Mouse (Mus musculus): ENCODE results near the gene Phf24. TPM values are rescaled to one million over a fixed set of nuclear protein-coding genes. Genes with fewer than 3 reads are reported as not detected.

Gene Phf24
- 0.51 and 0.73 TPM in 2 replicates for polyA plus RNA-seq (2015; fragmentation: Nextera tagmentation; extraction: Ambion mirVana)

GRCm38 (mm10) chr4:42916617-42917401 is at the start of gene Phf24:
Phf24 (plus strand) TSS chr4:42916660.

GRCm38 (mm10) chr4:42874134-42874533 is 42.3 kb upstream of the Phf24 start, which contains the start of gene Fam205c:
Fam205c (minus strand) TSS chr4:42874234.

GRCm38 (mm10) chr4:42949676-42950051 is 33.2 kb downstream of the Phf24 start, which contains the start of gene Dnajb5:
Dnajb5 (plus strand) TSS chr4:42949814.

GRCm38 (mm10) chr4:42969304-42969703 is 52.8 kb downstream of the Phf24 start, which contains the start of gene 1700022I11Rik:
1700022I11Rik (plus strand) TSS chr4:42969604.

Other genes with a start within 250 kb of the Phf24 start
- gene 4930578G10Rik, start 181.1 kb upstream of the Phf24 start, polyA plus RNA-seq (2015; fragmentation: Nextera tagmentation; extraction: Ambion mirVana), result not detected in 2 replicates
- gene Ccl19, start 160.1 kb upstream of the Phf24 start, polyA plus RNA-seq (2015; fragmentation: Nextera tagmentation; extraction: Ambion mirVana), result 0.32 and 0.60 TPM in 2 replicates
- 10.1 and 10.8 TPM in 2 replicates for gene Ccl21a, start 142.7 kb upstream of the Phf24 start, polyA plus RNA-seq (2015; fragmentation: Nextera tagmentation; extraction: Ambion mirVana)
- not detected in 2 replicates for gene Fam205a1, start 62.8 kb upstream of the Phf24 start, polyA plus RNA-seq (2015; fragmentation: Nextera tagmentation; extraction: Ambion mirVana)
- 0.04 TPM in 1 of 2 replicates, not detected in the other for gene Gm12394, start 59.9 kb upstream of the Phf24 start, polyA plus RNA-seq (2015; fragmentation: Nextera tagmentation; extraction: Ambion mirVana)
- gene Fam205c, start 42.4 kb upstream of the Phf24 start, polyA plus RNA-seq (2015; fragmentation: Nextera tagmentation; extraction: Ambion mirVana), result 0.21 TPM in 1 of 2 replicates, not detected in the other
- 16.7 and 18.6 TPM in 2 replicates for gene Dnajb5, start 33.2 kb downstream of the Phf24 start, polyA plus RNA-seq (2015; fragmentation: Nextera tagmentation; extraction: Ambion mirVana)
- gene 1700022I11Rik, start 52.9 kb downstream of the Phf24 start, polyA plus RNA-seq (2015; fragmentation: Nextera tagmentation; extraction: Ambion mirVana), result 0.32 and 0.42 TPM in 2 replicates
- gene Vcp, start 83.8 kb downstream of the Phf24 start, polyA plus RNA-seq (2015; fragmentation: Nextera tagmentation; extraction: Ambion mirVana), result 372 and 383 TPM in 2 replicates
- 3.5 and 4.0 TPM in 2 replicates for gene Fancg, start 93.8 kb downstream of the Phf24 start, polyA plus RNA-seq (2015; fragmentation: Nextera tagmentation; extraction: Ambion mirVana)
- 8.2 and 8.5 TPM in 2 replicates for gene Pigo, start 109.2 kb downstream of the Phf24 start, polyA plus RNA-seq (2015; fragmentation: Nextera tagmentation; extraction: Ambion mirVana)
- gene Stoml2, start 115.0 kb downstream of the Phf24 start, polyA plus RNA-seq (2015; fragmentation: Nextera tagmentation; extraction: Ambion mirVana), result 162 and 173 TPM in 2 replicates
- gene Fam214b, start 129.6 kb downstream of the Phf24 start, polyA plus RNA-seq (2015; fragmentation: Nextera tagmentation; extraction: Ambion mirVana), result 8.8 and 9.5 TPM in 2 replicates
- gene Unc13b, start 142.3 kb downstream of the Phf24 start, polyA plus RNA-seq (2015; fragmentation: Nextera tagmentation; extraction: Ambion mirVana), result 0.78 and 0.81 TPM in 2 replicates